Mouse (Mus musculus) megakaryocyte, embryonic 14.5 days (primary cell): Measurements from ENCODE around the gene Pla2g2c. TPM values are rescaled to one million over a fixed set of nuclear protein-coding genes. Genes with fewer than 3 reads are reported as not detected.

Source experiments
- H3K27me3 ChIP-seq: replicated peaks from 2 replicates; pipeline ENCODE3; 2012; ENCODE audit warnings: inconsistent platforms
- H3K36me3 ChIP-seq: replicated peaks from 2 replicates; pipeline ENCODE3; 2012; ENCODE audit warnings: low read length, inconsistent platforms, mixed read lengths
- H3K4me1 ChIP-seq: 2 replicates; pipeline ENCODE4 v1.6.1; 2012; ENCODE audit warnings: inconsistent platforms
- H3K4me3 ChIP-seq: replicated peaks from 2 replicates; pipeline ENCODE3; 2012; ENCODE audit warnings: moderate library complexity, mild to moderate bottlenecking, inconsistent platforms
- H3K9me3 ChIP-seq: 2 replicates; pipeline ENCODE4 v1.6.1; 2012; ENCODE audit warnings: inconsistent platforms
- FLI1 ChIP-seq: IDR thresholded peaks from 2 replicates; pipeline ENCODE4 v1.6.1; 2012; ENCODE audit warnings: low read length, inconsistent platforms, mixed read lengths
- GATA1 ChIP-seq: IDR thresholded peaks from 3 replicates; pipeline ENCODE4 v1.6.1; 2012; ENCODE audit warnings: mixed read lengths, low read length, inconsistent platforms, borderline replicate concordance
- polyA plus RNA-seq: library from polyadenylated mRNA; stranded (reverse); fragments of >175 nt; gene quantifications from 2 replicates; pipeline ENCODE4 v1.2.3, GENCODE M21; 2012; ENCODE audit warnings: low replicate concordance; ENCODE audit not compliant: insufficient read depth

Pla2g2c gene
- polyA plus RNA-seq, 1 experiment, result not detected

GRCm38 (mm10) chr4:138793276-138793675, 68.7 kb downstream of the Pla2g2c start:
- Histone ChIP-seq H3K4me1 (peaks cover 4% of the 10 kb centered on the region; the same call in 1 of the 2 replicates), H3K36me3 (no peaks in the 10 kb centered on the region), H3K27me3 (peaks cover 83% of the 10 kb centered on the region), H3K9me3 (peaks cover 18% of the 10 kb centered on the region), H3K4me3 (no peak overlapping the region)
- TF ChIP-seq FLI1 (no peak), GATA1 (no peak)

GRCm38 (mm10) chr4:138794344-138794743, 69.8 kb downstream of the Pla2g2c start:
- H3K4me3 ChIP-seq, result no peak overlapping the region
- TF ChIP-seq FLI1 (no peak), GATA1 (no peak)
- H3K4me1 ChIP-seq, result peaks cover 4% of the 10 kb centered on the region; the same call in 1 of the 2 replicates
- peaks cover 18% of the 10 kb centered on the region for H3K9me3 ChIP-seq
- H3K27me3 ChIP-seq, result peaks cover 79% of the 10 kb centered on the region
- no peaks in the 10 kb centered on the region for H3K36me3 ChIP-seq

Other genes with a start within 250 kb of the Pla2g2c start
- gene Vwa5b1, start 88.9 kb upstream of the Pla2g2c start, polyA plus RNA-seq, result not detected in 2 replicates
- 0.04 TPM in 1 of 2 replicates, not detected in the other for gene Ubxn10, start 12.4 kb downstream of the Pla2g2c start, polyA plus RNA-seq
- not detected in 2 replicates for gene Pla2g2f, start 32.8 kb downstream of the Pla2g2c start, polyA plus RNA-seq
- not detected in 2 replicates for gene Pla2g2d, start 50.9 kb downstream of the Pla2g2c start, polyA plus RNA-seq
- not detected in 2 replicates for gene Pla2g5, start 138.7 kb downstream of the Pla2g2c start, polyA plus RNA-seq
- not detected in 2 replicates for gene Gm13030, start 149.2 kb downstream of the Pla2g2c start, polyA plus RNA-seq
- 0.82 TPM in 1 of 2 replicates, not detected in the other for gene Pla2g2e, start 153.2 kb downstream of the Pla2g2c start, polyA plus RNA-seq
- 1.4 and 1.7 TPM in 2 replicates for gene Otud3, start 189.2 kb downstream of the Pla2g2c start, polyA plus RNA-seq
- gene Rnf186, start 242.3 kb downstream of the Pla2g2c start, polyA plus RNA-seq, result not detected in 2 replicates
- gene Tmco4, start 248.1 kb downstream of the Pla2g2c start, polyA plus RNA-seq, result 0.99 and 3.2 TPM in 2 replicates